Mouse (Mus musculus): ENCODE measurements around the gene 1700018F24Rik.
"Not testable (repeated sequence)": the region's sequence is repeated elsewhere in the genome, so short reads cannot be mapped to it uniquely, and the experiment has no call there.

Gene 1700018F24Rik

GRCm38 (mm10) chr5:145042690-145043089 is at the start of gene 1700018F24Rik:
1700018F24Rik (plus strand) TSS chr5:145042990.
- DNase-seq (ENCODE audit: low spot score): not testable (repeated sequence)

- DNase-seq (ENCODE audit: low spot score): peak; percentile 41
These were observed 44.3 kb upstream of the 1700018F24Rik start for GRCm38 (mm10) chr5:144998491-144998890.

GRCm38 (mm10) chr5:145003362-145003761 is 39.4 kb upstream of the 1700018F24Rik start:
- no peak for DNase-seq (ENCODE audit: low spot score)

GRCm38 (mm10) chr5:145004495-145004894 is 38.3 kb upstream of the 1700018F24Rik start:
- no peak for DNase-seq (ENCODE audit: low spot score)

GRCm38 (mm10) chr5:145005596-145005995 is 37.2 kb upstream of the 1700018F24Rik start:
- DNase-seq (ENCODE audit: low spot score): no peak

- no peak for DNase-seq (ENCODE audit: low spot score)
These were observed 33.7 kb upstream of the 1700018F24Rik start for GRCm38 (mm10) chr5:145008878-145009659.

GRCm38 (mm10) chr5:145014278-145014677 is 28.5 kb upstream of the 1700018F24Rik start:
- DNase-seq (ENCODE audit: low spot score): no peak

GRCm38 (mm10) chr5:145016761-145017160 is 26.0 kb upstream of the 1700018F24Rik start:
- DNase-seq (ENCODE audit: low spot score): not testable (repeated sequence)

GRCm38 (mm10) chr5:145020254-145020653 is 22.5 kb upstream of the 1700018F24Rik start:
- DNase-seq (ENCODE audit: low spot score): not testable (repeated sequence)

GRCm38 (mm10) chr5:145020712-145021111 is 22.1 kb upstream of the 1700018F24Rik start:
- DNase-seq (ENCODE audit: low spot score): not testable (repeated sequence)

GRCm38 (mm10) chr5:145030476-145030875 is 12.3 kb upstream of the 1700018F24Rik start:
- not testable (repeated sequence) for DNase-seq (ENCODE audit: low spot score)

- not testable (repeated sequence) for DNase-seq (ENCODE audit: low spot score)
These were observed 10.4 kb upstream of the 1700018F24Rik start, which contains the start of gene Gm4871 for GRCm38 (mm10) chr5:145032391-145032790. Gm4871 (minus strand) TSS chr5:145032754.

- DNase-seq (ENCODE audit: low spot score): peak; percentile 23
These were observed 1.2 kb upstream of the 1700018F24Rik start for GRCm38 (mm10) chr5:145041628-145042027.

- DNase-seq (ENCODE audit: low spot score): not testable (repeated sequence)
These were observed 11.4 kb downstream of the 1700018F24Rik start for GRCm38 (mm10) chr5:145054187-145054586.

GRCm38 (mm10) chr5:145057907-145058306 is 15.1 kb downstream of the 1700018F24Rik start:
- DNase-seq (ENCODE audit: low spot score): no peak

GRCm38 (mm10) chr5:145058722-145059121 is 15.9 kb downstream of the 1700018F24Rik start:
- peak; percentile 54 for DNase-seq (ENCODE audit: low spot score)

GRCm38 (mm10) chr5:145059524-145059923 is 16.7 kb downstream of the 1700018F24Rik start:
- DNase-seq (ENCODE audit: low spot score): no peak

- no peak for DNase-seq (ENCODE audit: low spot score)
These were observed 22.1 kb downstream of the 1700018F24Rik start for GRCm38 (mm10) chr5:145064765-145065340.

GRCm38 (mm10) chr5:145068863-145069262 is 26.1 kb downstream of the 1700018F24Rik start:
- DNase-seq (ENCODE audit: low spot score): no peak

- peak; percentile 90 for DNase-seq (ENCODE audit: low spot score)
These were observed 26.9 kb downstream of the 1700018F24Rik start for GRCm38 (mm10) chr5:145069707-145070106.

- DNase-seq (ENCODE audit: low spot score): peak; percentile 19
These were observed 28.6 kb downstream of the 1700018F24Rik start for GRCm38 (mm10) chr5:145071342-145071741.

- no peak for DNase-seq (ENCODE audit: low spot score)
These were observed 32.3 kb downstream of the 1700018F24Rik start for GRCm38 (mm10) chr5:145075081-145075480.
